Mouse (Mus musculus) erythroblast, embryonic 14.5 days (primary cell): ENCODE data around the gene H2-T24.

Experiments used
- GATA1 ChIP-seq: IDR thresholded peaks from 2 replicates; pipeline ENCODE4 v1.6.1; 2012; ENCODE audit warnings: low read length, inconsistent platforms, mixed read lengths
- TAL1 ChIP-seq: IDR thresholded peaks from 3 replicates; pipeline ENCODE4 v1.6.1; 2012; ENCODE audit warnings: low read length, inconsistent platforms, mixed read lengths

GRCm38 (mm10) chr17:36025901-36026300 is 5.5 kb upstream of the H2-T24 start:
- no peak for TF ChIP-seq TAL1
- no peak for TF ChIP-seq GATA1
